Mouse (Mus musculus) kidney, adult 2 months (tissue): ENCODE measurements around the gene Pogz.

ENCODE experiments used
- CTCF ChIP-seq: fragments of 200-500 bp; conservative IDR thresholded peaks from 2 replicates; pipeline ENCODE4 v1.5.1; 2011; ENCODE audit warnings: low read depth, mild to moderate bottlenecking, control low read depth, low read length, moderate library complexity, mixed read lengths; ENCODE audit not compliant: insufficient read depth, insufficient read length
- POLR2A ChIP-seq: fragments of 200-500 bp; IDR thresholded peaks from one replicate; pipeline ENCODE4 v1.6.1; 2011; ENCODE audit warnings: low read depth, low read length, control low read depth

GRCm38 (mm10) chr3:94832701-94833100, 4.7 kb upstream of the Pogz start:
- TF ChIP-seq CTCF (no peak), POLR2A (no peak)
